Mouse (Mus musculus) retina, embryonic 14.5 days (tissue): ENCODE results near the gene Gm5072.
"Not testable (repeated sequence)": the region's sequence is repeated elsewhere in the genome, so short reads cannot be mapped to it uniquely, and the experiment has no call there.

Experiments
- DNase-seq: peaks from one replicate; pipeline ENCODE4 v3.0.0-alpha.2; 2015; ENCODE audit warnings: low spot score

Gene Gm5072

DNA sequence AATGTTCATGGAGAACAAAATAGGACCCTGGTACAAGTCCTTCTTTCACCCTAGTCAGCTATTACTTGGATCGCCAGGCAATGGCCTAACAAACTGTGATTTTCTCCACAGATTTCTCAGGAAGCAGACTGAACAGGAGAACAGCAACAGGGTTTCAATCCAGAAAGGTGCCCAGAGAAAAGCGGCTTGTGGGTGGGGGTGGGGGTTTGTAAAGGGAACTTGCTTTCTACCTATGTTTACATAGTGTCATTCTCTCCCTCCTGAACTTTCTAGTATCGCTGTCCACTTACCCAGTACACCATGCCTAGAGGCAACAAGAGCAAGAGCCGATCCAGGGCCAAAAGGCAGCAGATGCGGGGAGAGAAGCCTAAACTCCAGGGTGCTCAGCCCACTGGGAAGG lies at the start of gene Gm5072:
Gm5072 (plus strand) TSS at position 301 of the 400 bp plus-strand sequence.
- DNase-seq = not testable (repeated sequence)
